Mouse (Mus musculus) liver, postnatal 0 days (tissue): Measurements from ENCODE around the gene Bach1. TPM values are rescaled to one million over a fixed set of nuclear protein-coding genes. Genes with fewer than 3 reads are reported as not detected.

Experiments used
- ATAC-seq: fragments of 200-750 bp; cut with Nextera tagmentation; 2 replicates; pipeline ENCODE4 v1.8.0; 2017; ENCODE audit warnings: mild to moderate bottlenecking, moderate library complexity
- DNase-seq: peaks from one replicate; pipeline ENCODE4 v3.0.0-alpha.2; 2016
- H3K27ac ChIP-seq: fragments of 300-500 bp; sonication (generic); 2 replicates; pipeline ENCODE4 v1.5.1; 2014; ENCODE audit warnings: antibody characterized with exemption, moderate library complexity, mild to moderate bottlenecking, low read depth
- H3K27me3 ChIP-seq: fragments of 300-500 bp; sonication (generic); 2 replicates; pipeline ENCODE4 v1.6.1; 2014; ENCODE audit warnings: low read length, control low read depth, mixed read lengths; ENCODE audit not compliant: insufficient read depth
- H3K36me3 ChIP-seq: fragments of 300-500 bp; sonication (generic); replicated peaks from 2 replicates; pipeline ENCODE4 v1.6.1; 2014; ENCODE audit warnings: mild to moderate bottlenecking, control low read depth, low read length, moderate library complexity, mixed read lengths; ENCODE audit not compliant: insufficient read depth
- H3K4me1 ChIP-seq: fragments of 300-500 bp; sonication (generic); 2 replicates; pipeline ENCODE4 v1.6.1; 2014; ENCODE audit warnings: antibody characterized with exemption, mild to moderate bottlenecking, control low read depth; ENCODE audit not compliant: insufficient read depth
- H3K4me2 ChIP-seq: fragments of 300-500 bp; sonication (generic); 2 replicates; pipeline ENCODE4 v1.6.1; 2014; ENCODE audit warnings: low read depth, mild to moderate bottlenecking, low read length, moderate library complexity, mixed read lengths
- H3K4me3 ChIP-seq: fragments of 300-500 bp; sonication (generic); 2 replicates; pipeline ENCODE4 v1.5.1; 2014; ENCODE audit warnings: low read depth, low read length
- H3K9ac ChIP-seq: fragments of 300-500 bp; sonication (generic); replicated peaks from 2 replicates; pipeline ENCODE4 v1.6.1; 2014; ENCODE audit warnings: mild to moderate bottlenecking, moderate library complexity
- H3K9me3 ChIP-seq: fragments of 300-500 bp; sonication (generic); 2 replicates; pipeline ENCODE4 v1.6.1; 2016; ENCODE audit warnings: mild to moderate bottlenecking, control low read depth, low read length, mixed read lengths
- CTCF ChIP-seq: sonication (generic); IDR thresholded peaks from 2 replicates; pipeline ENCODE4 v1.5.1; 2016; ENCODE audit warnings: antibody characterized with exemption, low read depth
- EP300 ChIP-seq: IDR thresholded peaks from 2 replicates; pipeline ENCODE4 v1.6.1; 2016; ENCODE audit warnings: antibody characterized with exemption, low read depth, mild to moderate bottlenecking
- WGBS: fragments of 180-500 bp; shearing (Covaris S2); extraction: QIAGEN DNeasy Blood & Tissue Kit; methylation state at CpG from one replicate; pipeline ENCODE4 v1.1.7; 2014; ENCODE audit not compliant: insufficient replicate concordance; 5-methylcytosine and 5-hydroxymethylcytosine counted together
- polyA plus RNA-seq: library from polyadenylated mRNA; unstranded; fragments of >200 nt; fragmentation: Nextera tagmentation; extraction: Ambion mirVana; gene quantifications from 2 replicates; pipeline ENCODE4 v1.2.1, GENCODE M21; 2015

Bach1 gene
- polyA plus RNA-seq, result 5.4 and 5.9 TPM in 2 replicates

DNA sequence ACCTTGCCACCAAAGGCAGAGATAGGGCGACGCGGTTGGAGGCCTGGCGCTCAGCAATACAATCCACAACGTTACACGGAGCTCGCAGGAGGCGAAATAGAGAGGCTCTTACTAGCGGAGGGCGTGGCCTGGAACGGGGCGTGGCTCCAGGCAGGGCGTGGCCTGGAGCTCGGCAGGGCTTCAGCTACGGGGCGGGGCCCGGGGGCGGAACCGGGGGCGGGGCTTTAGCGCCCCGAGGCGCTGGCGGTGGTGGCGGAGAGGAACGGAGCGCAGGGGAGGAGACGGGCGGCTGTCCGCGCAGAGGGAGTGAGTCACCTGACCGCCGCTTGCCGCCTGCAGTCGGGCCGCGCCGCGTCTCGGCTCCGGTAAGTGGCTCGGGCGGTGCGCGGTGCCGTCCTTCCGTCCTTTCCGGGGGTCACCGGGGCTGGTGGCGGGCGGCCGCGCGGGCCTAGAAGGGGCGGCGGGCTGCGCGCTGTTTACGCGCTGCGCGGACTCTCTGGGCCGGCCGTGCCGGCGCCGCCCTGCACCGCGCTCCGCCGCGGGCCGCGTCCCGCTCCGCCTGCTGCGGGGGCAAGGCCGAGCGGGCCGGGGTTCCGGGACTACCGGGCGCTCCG, at the start of gene Bach1:
Gene Bach1 (plus strand): TSS at position 254 of the 614 bp plus-strand sequence.
- ATAC-seq (peak; percentile 91), DNase-seq (peak; percentile 100)
- peaks cover 33% of the 10 kb centered on the region for H3K4me1 ChIP-seq
- H3K27me3 ChIP-seq, result no peaks in the 10 kb centered on the region
- TF ChIP-seq CTCF, result no peak
- no peak for TF ChIP-seq EP300
- under 1% methylated on average over 67 of the region's 84 CpGs for WGBS
- H3K4me3 ChIP-seq, result peak within 1 kb of the TSS; percentile 81
- H3K36me3 ChIP-seq, result no peaks in the 10 kb centered on the region
- peak within 1 kb of the TSS; percentile 81 for H3K4me2 ChIP-seq
- H3K9me3 ChIP-seq, result no peaks in the 10 kb centered on the region
- H3K9ac ChIP-seq, result peak within 1 kb of the TSS; percentile 92
- peak within 1 kb of the TSS; percentile 97 for H3K27ac ChIP-seq

DNA sequence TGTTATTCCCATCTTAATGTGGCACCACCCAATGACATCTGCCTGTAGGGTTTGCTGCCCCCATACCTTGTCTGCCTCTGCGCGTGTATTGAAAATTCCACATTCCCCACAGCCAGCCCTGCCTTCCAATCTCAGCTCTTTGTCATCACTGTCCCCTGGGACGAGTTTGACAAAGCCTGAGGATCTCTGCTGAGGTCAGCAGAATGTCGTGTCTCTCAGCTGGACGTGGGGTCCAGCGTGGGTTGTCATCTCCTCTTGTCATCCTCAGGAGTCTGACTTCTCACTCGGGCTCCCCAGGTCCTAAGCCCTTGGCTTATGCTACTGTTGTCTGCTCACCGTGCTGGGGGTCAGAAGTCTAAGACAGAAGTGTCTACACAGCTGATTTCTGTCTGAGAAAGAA, 46.4 kb upstream of the Bach1 start:
- no peaks in the 10 kb centered on the region for H3K27me3 ChIP-seq
- H3K9me3 ChIP-seq, result no peaks in the 10 kb centered on the region
- H3K4me2 ChIP-seq, result no peak overlapping the region
- DNase-seq, result no peak
- H3K4me1 ChIP-seq, result peaks cover 10% of the 10 kb centered on the region; the same call in 1 of the 2 replicates
- no peaks in the 10 kb centered on the region for H3K36me3 ChIP-seq
- H3K4me3 ChIP-seq, result no peak overlapping the region
- no peak overlapping the region for H3K27ac ChIP-seq
- no peak for ATAC-seq
- TF ChIP-seq CTCF (no peak), EP300 (no peak)
- 68% methylated on average over 8 of the region's 8 CpGs for WGBS
- H3K9ac ChIP-seq, result no peak overlapping the region

DNA sequence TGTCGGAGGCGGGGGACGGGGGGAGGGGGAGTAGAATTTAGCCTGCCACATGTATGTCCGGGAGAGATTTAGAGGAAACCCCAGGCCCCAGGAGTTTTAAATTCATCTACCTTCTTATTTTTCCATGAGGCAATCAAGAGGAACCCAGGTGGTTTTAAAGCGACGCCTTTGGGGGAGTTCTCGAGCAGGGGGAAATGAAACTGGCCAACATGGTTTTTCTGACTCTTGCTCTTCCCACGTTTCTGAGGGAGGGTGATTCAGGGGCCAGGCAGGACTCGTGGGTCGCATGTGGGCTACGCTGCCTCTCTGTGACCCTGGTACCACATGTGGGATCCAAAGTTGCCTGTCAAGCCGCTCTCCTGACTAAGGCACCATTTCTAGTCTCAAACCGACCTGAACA, 45.8 kb upstream of the Bach1 start:
- Histone ChIP-seq H3K4me1 (peaks cover 10% of the 10 kb centered on the region; the same call in 1 of the 2 replicates), H3K27me3 (no peaks in the 10 kb centered on the region), H3K27ac (peak overlapping the region; percentile 34; the same call in 1 of the 2 replicates), H3K9ac (no peak overlapping the region), H3K36me3 (no peaks in the 10 kb centered on the region), H3K9me3 (no peaks in the 10 kb centered on the region), H3K4me2 (no peak overlapping the region), H3K4me3 (no peak overlapping the region)
- DNase-seq, result no peak
- no peak for TF ChIP-seq EP300
- TF ChIP-seq CTCF, result no peak
- 69% methylated on average over 13 of the region's 13 CpGs for WGBS
- no peak for ATAC-seq

DNA sequence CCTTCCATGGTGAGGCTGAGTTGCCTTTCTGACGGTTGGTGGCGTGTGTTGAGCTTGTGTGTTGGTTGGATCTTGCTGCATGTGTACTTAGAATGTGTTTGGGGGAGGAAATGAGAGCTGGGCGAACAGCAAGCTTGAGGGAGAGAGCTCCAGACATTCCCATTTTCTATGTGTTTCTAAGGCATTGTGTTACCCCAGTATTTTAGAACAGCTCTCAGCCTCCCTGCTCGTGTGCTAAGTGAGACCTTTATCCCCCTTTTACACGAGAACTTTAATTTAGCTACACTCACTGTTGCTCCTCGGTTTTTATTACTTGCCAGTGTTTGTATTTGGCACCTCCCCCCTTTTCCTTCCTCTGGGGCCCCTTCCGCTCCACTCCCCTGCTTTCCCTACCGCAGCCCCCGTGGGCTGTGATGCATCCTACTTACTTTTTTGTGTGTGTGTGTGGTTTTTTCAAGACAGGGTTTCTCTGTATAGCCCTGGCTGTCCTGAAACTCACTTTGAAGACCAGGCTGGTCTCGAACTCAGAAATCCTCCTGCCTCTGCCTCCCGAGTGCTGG, 44.6 kb upstream of the Bach1 start:
- ATAC-seq (no peak), DNase-seq (no peak)
- H3K9me3 ChIP-seq, result no peaks in the 10 kb centered on the region
- H3K27me3 ChIP-seq, result no peaks in the 10 kb centered on the region
- TF ChIP-seq CTCF (no peak), EP300 (no peak)
- no peak overlapping the region for H3K9ac ChIP-seq
- H3K4me1 ChIP-seq, result peaks cover 10% of the 10 kb centered on the region; the same call in 1 of the 2 replicates
- H3K36me3 ChIP-seq, result no peaks in the 10 kb centered on the region
- H3K4me2 ChIP-seq, result no peak overlapping the region
- WGBS, result 30% methylated on average over 11 of the region's 11 CpGs
- H3K27ac ChIP-seq, result peak overlapping the region; percentile 34; the same call in 1 of the 2 replicates
- no peak overlapping the region for H3K4me3 ChIP-seq

DNA sequence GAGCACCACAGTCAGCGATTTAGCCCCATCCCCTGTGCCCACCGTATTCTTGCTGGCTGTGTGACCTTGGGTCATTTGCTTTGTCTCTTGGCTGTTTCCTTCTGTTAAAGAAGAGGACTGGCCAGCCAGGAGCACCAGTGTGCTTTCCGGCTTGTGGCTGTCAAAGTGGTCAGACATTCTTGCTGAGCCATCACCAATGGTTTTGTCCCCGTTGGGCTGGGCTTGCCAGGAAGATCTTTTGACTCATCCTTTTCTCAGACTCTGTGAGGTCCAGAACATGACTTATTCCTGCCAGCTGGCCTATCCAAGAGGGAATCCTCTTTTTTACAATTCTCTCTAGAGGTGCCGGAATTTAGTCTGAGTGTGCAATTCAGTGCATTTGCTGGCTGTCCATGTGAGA, 43.7 kb upstream of the Bach1 start:
- H3K4me1 ChIP-seq, result peaks cover 10% of the 10 kb centered on the region; the same call in 1 of the 2 replicates
- H3K9ac ChIP-seq, result no peak overlapping the region
- H3K9me3 ChIP-seq, result no peaks in the 10 kb centered on the region
- no peaks in the 10 kb centered on the region for H3K27me3 ChIP-seq
- 52% methylated on average over 5 of the region's 5 CpGs for WGBS
- TF ChIP-seq EP300 (no peak), CTCF (no peak)
- peak; percentile 54; the same call in 1 of the 2 replicates for ATAC-seq
- H3K4me3 ChIP-seq, result no peak overlapping the region
- DNase-seq, result no peak
- peak overlapping the region; percentile 26 for H3K27ac ChIP-seq
- no peak overlapping the region for H3K4me2 ChIP-seq
- no peaks in the 10 kb centered on the region for H3K36me3 ChIP-seq

DNA sequence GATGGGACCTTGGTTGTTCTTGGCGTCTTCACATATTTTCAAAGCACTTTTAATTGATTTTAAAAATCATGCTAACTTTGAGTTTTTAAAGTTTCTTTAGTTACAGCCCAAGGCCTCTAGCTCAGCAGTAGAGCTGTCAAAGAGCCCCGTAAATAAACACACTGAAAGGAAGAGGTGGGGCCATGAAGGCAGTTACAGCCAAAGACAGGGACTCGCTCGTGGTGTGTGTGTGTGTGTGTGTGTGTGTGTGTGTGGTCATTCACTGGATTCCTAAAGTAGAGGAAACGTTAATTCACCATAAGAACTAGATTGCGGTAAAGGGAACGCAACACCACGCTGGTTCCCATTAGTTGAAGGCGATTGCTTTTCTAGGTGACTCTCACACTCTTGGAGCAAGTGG, 43.2 kb upstream of the Bach1 start:
- Histone ChIP-seq H3K4me2 (no peak overlapping the region), H3K4me3 (no peak overlapping the region), H3K36me3 (no peaks in the 10 kb centered on the region), H3K4me1 (peaks cover 10% of the 10 kb centered on the region; the same call in 1 of the 2 replicates), H3K9me3 (no peaks in the 10 kb centered on the region), H3K27me3 (no peaks in the 10 kb centered on the region), H3K9ac (no peak overlapping the region), H3K27ac (peak overlapping the region; percentile 26; the same call in 1 of the 2 replicates)
- TF ChIP-seq CTCF, result no peak
- no peak for TF ChIP-seq EP300
- ATAC-seq (no peak), DNase-seq (no peak)
- WGBS, result 45% methylated on average over 9 of the region's 9 CpGs
